Mouse (Mus musculus) brain, embryonic 14.5 days (tissue): Measurements from ENCODE around the gene Tff1.

ENCODE experiments used
- CTCF ChIP-seq: fragments of 200-500 bp; IDR thresholded peaks from 2 replicates; pipeline ENCODE4 v1.5.1; 2012; ENCODE audit warnings: inconsistent platforms, mild to moderate bottlenecking, moderate library complexity, borderline replicate concordance; ENCODE audit not compliant: insufficient read depth, insufficient read length; ENCODE audit errors: extremely low read depth
- POLR2A ChIP-seq: fragments of 200-500 bp; IDR thresholded peaks from 2 replicates; pipeline ENCODE4 v1.6.1; 2012; ENCODE audit warnings: mild to moderate bottlenecking, inconsistent platforms, borderline replicate concordance; ENCODE audit not compliant: poor library complexity, insufficient read depth, insufficient read length, severe bottlenecking; ENCODE audit errors: extremely low read depth

DNA sequence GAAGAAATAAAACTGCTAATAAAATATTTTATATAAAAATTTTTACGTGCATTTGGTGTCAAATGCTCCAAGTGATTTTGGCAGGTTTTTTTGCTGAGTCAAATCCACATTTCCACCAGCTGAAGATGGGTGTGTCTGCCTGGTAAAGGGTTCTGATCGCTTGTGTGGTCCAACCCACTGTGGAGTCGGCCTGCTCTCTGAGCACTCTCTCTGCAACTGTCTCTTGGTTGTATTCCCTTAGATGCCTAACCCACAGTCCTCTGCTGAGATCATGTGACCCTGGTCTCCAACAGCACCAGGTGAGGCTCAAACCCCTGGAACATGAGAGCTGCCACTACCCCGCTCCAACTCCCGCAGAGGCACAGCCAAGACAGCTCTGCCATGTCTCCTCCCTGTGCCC, 47.1 kb downstream of the Tff1 start:
- TF ChIP-seq CTCF = no peak
- no peak for TF ChIP-seq POLR2A
